Mouse (Mus musculus) cerebellum, adult 2 months (tissue): ENCODE data around the gene Gfra4. TPM values are rescaled to one million over a fixed set of nuclear protein-coding genes. Genes with fewer than 3 reads are reported as not detected.
A peak's percentile ranks its signal among the peaks of the same experiment; 100 is the strongest.

ENCODE experiments used
- DNase-seq, 2 experiments: peaks; one replicate each; pipeline ENCODE4 v3.0.0; 2021
- H3K27ac ChIP-seq: fragments of 200-500 bp; 2 replicates; pipeline ENCODE4 v1.5.1; 2012; ENCODE audit warnings: low read length, control low read depth, inconsistent platforms; ENCODE audit not compliant: insufficient read depth
- H3K27me3 ChIP-seq: fragments of 200-500 bp; 2 replicates; pipeline ENCODE4 v1.6.1; 2012; ENCODE audit warnings: inconsistent platforms, mild to moderate bottlenecking, low read length, moderate library complexity; ENCODE audit not compliant: control insufficient read depth, insufficient read depth
- H3K4me1 ChIP-seq: fragments of 200-500 bp; 2 replicates; pipeline ENCODE4 v1.6.1; 2011; ENCODE audit warnings: low read length; ENCODE audit not compliant: control insufficient read depth, insufficient read depth
- H3K4me3 ChIP-seq: fragments of 200-500 bp; replicated peaks from 2 replicates; pipeline ENCODE3; 2011; ENCODE audit warnings: mild to moderate bottlenecking, low read depth, low read length, control low read depth; ENCODE audit not compliant: insufficient read depth
- CTCF ChIP-seq: fragments of 200-500 bp; IDR thresholded peaks from 2 replicates; pipeline ENCODE4 v1.5.1; 2011; ENCODE audit warnings: low read depth, mild to moderate bottlenecking, control low read depth, low read length, moderate library complexity, borderline replicate concordance; ENCODE audit not compliant: insufficient read depth
- POLR2A ChIP-seq: fragments of 200-500 bp; IDR thresholded peaks from 2 replicates; pipeline ENCODE4 v1.6.1; 2011; ENCODE audit warnings: low read length, control low read depth, borderline replicate concordance; ENCODE audit not compliant: insufficient read depth
- WGBS: fragments of 180-500 bp; shearing (Covaris S2); methylation state at CpG from one replicate; pipeline ENCODE4 v1.1.7; 2018; 5-methylcytosine and 5-hydroxymethylcytosine counted together
- polyA plus RNA-seq: library from polyadenylated mRNA; depleted of rRNA; stranded (reverse); fragments of >200 nt; gene quantifications from 2 replicates; pipeline ENCODE4 v1.2.3, GENCODE M21; 2012

Gene Gfra4
- polyA plus RNA-seq, 1 experiment: 87.0 TPM

DNA sequence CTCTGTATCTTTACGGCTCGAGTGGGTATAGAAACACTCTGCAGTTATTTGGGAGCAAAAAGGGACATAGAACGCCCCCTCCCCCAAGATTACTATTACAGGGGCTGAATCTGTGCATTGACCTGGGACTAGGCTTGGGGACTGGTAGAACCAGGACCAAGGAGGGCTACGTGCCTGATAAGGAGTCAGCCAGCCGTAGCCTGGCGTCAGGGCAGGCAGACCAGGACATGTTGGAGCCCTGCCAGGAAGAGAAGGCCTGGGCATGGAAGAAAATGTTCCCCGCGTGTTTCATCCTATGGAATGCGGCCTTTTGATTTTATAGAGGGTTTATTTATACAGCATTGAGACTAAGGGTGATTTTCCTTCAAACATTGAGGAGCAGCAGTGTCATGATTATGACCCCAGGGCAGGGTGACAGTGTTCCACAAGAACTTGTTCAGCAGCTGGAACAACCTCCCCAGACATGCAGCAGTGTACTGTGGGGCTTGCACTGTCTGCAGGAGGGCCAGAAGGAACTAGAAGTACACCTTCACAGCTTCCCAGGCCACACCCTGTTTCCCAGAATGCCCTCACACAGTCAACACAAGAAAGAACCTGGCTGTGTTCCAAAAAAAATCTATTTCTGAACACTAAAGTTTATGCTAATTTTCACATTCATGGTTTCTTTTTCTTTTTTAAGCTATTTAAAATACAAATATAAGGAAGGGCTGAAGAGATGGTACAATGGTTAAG, 2.3 kb upstream of the Gfra4 start:
- Histone ChIP-seq H3K27ac (no peak overlapping the region), H3K27me3 (no peaks in the 10 kb centered on the region), H3K4me3 (no peak overlapping the region), H3K4me1 (no peaks in the 10 kb centered on the region)
- DNase-seq: no peak
- TF ChIP-seq CTCF (no peak), POLR2A (no peak)
- WGBS: 49% methylated on average over 9 of the region's 9 CpGs

DNA sequence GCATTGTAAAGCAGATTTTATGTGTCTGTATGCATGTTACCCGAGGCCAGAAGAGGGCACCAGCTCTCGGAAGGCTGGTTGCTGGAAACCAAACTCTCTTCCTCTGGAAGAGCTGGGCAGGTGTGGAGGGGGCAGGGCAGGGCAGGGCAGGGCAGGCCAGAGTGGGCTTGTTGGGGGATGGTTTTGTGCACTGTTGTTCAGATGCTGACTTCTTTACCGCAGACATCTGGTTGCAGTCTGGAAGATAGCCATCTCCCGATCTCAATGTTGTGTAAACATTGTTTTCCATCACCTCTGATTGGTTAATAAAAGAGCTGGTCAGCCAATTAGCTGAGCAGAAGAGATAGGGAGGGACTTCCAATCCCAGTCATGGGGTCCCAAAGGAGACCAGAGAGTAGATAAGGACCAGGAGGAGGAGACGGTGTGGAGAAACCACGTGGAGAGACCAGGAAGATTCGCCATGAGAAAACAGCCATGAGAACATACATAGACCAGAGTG, 1.5 kb upstream of the Gfra4 start:
- H3K4me1 ChIP-seq: no peaks in the 10 kb centered on the region
- 17% methylated on average over 7 of the region's 7 CpGs for WGBS
- TF ChIP-seq POLR2A: no peak
- TF ChIP-seq CTCF: no peak
- no peak overlapping the region for H3K27ac ChIP-seq
- no peak overlapping the region for H3K4me3 ChIP-seq
- no peak for DNase-seq
- no peaks in the 10 kb centered on the region for H3K27me3 ChIP-seq

DNA sequence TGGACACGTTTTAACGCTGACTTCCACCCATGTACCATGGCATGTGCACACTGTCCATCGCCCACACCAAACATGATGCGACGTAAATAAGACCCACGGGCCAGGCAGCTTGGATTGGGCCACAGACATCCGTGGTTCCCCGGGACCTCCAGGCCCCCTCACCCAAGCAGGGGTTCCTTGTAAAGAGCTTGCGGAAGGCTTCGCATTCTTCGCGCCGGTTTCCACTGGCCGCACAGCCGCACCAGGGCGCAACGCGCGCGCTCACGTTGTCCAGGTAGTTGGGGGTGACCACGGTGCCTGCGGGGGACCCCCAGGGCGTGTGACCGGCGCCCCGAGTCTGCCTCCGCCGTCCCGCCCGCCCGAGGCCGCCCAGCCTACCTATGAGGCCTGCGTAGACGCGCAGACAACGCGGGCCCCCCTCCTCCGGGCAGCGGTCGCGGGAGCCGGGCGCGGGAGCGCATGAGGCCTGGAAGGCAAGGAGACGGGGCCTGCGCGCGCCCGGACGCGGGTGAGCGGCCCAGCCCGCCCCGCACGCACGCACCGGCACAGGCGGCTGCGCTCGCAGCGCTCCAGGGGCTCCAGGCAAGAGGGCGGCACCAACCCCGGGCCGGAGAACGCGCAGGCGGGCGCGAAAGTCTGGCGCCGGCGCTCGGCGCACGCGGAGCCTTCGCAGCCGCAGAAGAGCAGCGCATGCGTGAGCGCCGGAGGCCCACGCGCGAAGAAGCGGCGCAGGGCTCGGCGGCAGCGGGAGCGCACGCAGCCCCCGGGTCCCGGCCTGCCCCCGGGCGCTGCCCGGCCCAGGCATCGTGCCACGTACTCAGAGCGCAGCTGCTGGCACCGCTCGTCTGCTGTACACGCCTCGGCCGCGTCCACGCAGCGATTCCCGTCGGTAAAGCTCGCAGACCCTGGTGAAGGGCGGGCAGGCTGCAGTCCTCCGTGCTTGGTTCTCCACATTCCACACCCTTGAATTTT, 1.7 kb downstream of the Gfra4 start:
- Histone ChIP-seq H3K27me3 (no peaks in the 10 kb centered on the region), H3K4me3 (peak overlapping the region; percentile 55), H3K4me1 (no peaks in the 10 kb centered on the region), H3K27ac (no peak overlapping the region)
- 1% methylated on average over 108 of the region's 115 CpGs for WGBS
- TF ChIP-seq CTCF: no peak
- 0 out of 2 replicates have a peak, but pooled peaks have one; percentile 33 for TF ChIP-seq POLR2A
- peak; percentile 68 to 71 for DNase-seq

DNA sequence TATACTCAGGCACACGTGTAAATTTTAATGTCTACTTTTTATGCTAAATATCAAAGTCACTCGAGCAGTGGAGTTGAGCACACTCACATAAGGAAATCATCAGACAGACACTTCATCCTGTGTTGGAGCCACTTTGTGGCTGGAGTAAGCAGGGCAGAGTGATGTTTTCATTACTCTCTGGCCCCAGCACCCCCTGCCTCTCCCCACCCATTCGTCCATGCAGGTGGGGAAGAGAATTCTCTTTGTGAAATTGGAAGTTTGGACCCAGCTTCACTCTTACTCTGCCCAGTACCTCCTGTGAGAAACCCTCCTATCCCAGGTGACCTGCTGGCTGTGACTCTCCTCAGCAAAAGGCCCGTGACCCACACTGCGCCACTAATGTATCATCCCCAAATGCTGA, 4.2 kb downstream of the Gfra4 start:
- Histone ChIP-seq H3K4me1 (no peaks in the 10 kb centered on the region), H3K4me3 (no peak overlapping the region), H3K27me3 (no peaks in the 10 kb centered on the region), H3K27ac (no peak overlapping the region)
- WGBS: 91% methylated on average over 5 of the region's 5 CpGs
- TF ChIP-seq CTCF: no peak
- TF ChIP-seq POLR2A: no peak
- no peak for DNase-seq

DNA sequence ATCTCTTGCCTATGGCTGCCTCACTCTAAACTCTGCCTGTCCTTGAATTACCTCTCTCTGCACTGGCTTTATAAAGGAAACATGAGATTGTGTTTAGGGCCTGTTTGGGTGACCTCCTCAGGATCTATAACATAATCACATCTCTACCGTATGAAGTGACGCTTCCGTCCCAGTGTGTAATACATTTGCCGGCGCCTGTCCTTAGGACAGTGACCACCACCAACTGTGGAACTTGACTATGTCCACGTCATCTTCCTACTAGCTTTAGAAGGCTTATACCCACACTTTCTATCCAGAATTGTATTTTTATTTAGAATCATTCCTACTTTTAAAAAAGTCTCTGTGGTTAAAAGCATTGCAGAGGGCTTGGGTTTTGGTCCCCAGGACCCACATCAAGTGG, 4.7 kb downstream of the Gfra4 start:
- Histone ChIP-seq H3K4me3 (no peak overlapping the region), H3K4me1 (no peaks in the 10 kb centered on the region), H3K27me3 (no peaks in the 10 kb centered on the region), H3K27ac (no peak overlapping the region)
- no peak for DNase-seq
- no peak for TF ChIP-seq POLR2A
- no peak for TF ChIP-seq CTCF
- WGBS: 93% methylated on average over 6 of the region's 6 CpGs

DNA sequence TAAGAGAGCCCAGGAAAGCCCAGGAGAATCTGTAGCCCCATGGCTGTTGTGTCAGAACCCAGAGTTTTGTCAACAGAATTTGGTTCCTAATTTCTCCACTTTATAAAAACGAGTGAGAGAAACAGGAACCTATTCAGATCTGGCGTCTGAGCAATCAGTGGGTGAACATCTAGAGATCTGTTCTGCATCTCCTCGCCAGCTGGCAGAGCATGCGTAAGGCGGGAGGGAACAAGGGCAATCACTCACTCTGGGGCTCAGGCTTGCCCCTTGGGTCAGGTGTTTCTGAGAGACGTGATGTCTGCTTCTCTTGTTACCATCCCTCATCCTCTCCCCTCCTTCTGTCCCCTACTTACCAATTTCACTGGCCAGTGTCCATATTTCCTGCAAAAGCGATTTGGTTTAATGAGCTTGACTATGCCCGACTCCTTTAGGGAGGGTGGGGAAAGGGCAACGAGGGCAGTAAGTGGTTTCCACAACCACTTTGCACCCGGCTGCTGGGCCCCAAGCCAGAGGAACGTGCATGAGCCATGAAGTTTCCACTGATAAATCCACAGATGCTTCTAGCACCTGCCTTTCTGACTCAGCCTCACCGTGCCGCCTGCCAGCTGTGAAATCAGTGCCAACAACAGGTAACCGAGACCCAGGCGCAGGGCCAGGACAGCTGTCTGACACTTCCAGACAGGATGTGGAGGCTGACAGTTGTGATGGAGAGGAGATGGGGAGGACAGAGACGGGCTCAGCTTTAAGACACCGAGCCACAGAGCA, 5.5 kb downstream of the Gfra4 start:
- Histone ChIP-seq H3K4me1 (no peaks in the 10 kb centered on the region), H3K27me3 (no peaks in the 10 kb centered on the region), H3K27ac (no peak overlapping the region), H3K4me3 (no peak overlapping the region)
- 23% methylated on average over 17 of the region's 17 CpGs for WGBS
- DNase-seq: no peak
- TF ChIP-seq CTCF: no peak
- TF ChIP-seq POLR2A: no peak

DNA sequence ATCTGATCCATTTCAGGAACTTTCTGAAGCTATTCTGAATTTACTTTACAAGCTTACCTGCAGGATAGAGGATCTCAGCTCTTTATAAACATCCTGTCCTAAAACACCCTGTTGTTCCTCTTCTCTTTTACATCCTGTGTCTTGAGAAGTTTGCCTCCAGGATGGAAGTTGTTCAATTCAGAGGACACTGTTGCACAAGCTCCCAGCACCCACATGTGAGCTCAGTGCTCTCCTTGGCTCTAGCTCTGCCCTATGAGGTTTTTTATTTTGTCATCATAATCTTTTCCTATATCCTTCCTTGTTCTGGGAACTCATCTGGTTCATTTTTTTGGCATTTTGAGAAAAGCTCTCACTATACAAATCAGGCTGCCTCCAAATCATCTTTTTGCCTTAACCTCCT, 6.1 kb downstream of the Gfra4 start:
- no peak for DNase-seq
- Histone ChIP-seq H3K27ac (no peak overlapping the region), H3K4me3 (no peak overlapping the region), H3K27me3 (no peaks in the 10 kb centered on the region), H3K4me1 (no peaks in the 10 kb centered on the region)
- TF ChIP-seq POLR2A: no peak
- no peak for TF ChIP-seq CTCF
